Mouse (Mus musculus): ENCODE data around the gene Bricd5. TPM values are rescaled to one million over a fixed set of nuclear protein-coding genes. Genes with fewer than 3 reads are reported as not detected.
A peak's percentile ranks its signal among the peaks of the same experiment; 100 is the strongest.
"Not testable (repeated sequence)": the region's sequence is repeated elsewhere in the genome, so short reads cannot be mapped to it uniquely, and the experiment has no call there.

Bricd5 gene
- 0.56 TPM in 1 of 2 replicates, not detected in the other for polyA plus RNA-seq (2014; fragmentation: Nextera tagmentation; extraction: Ambion mirVana)

DNA sequence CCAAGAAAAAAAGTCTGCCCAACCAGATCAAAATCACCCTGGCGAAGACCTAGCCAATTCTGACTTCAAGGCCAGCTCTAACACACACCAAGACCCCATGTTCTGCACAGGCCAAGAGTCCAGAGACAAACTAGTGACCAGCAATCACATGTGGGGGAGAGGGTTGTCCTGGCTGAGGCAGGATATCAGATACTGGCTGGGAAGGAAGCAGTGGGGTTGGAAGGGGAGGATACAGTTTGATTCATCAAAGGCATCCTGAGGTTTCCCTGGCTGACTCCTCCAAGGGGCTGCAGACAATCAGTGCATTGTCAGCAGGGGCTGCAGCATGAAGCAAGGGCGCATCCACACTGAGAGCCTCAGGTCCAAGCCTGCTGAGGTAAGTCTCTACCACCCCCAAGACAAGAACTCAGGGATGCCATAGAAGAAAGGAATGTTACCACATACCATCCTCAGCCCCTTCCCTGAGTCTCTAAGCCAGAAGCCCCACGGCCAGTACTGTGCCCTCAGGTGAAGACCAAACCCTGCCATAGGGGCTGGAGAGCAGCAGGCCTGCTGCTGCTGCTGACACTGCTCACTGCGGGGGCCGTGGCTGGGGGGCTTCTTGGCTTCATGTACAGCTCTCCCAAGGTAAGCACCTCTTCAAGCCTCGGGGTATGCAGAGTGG lies at the start of gene Bricd5:
Gene Bricd5, plus strand, starts transcription at position 273 of the 664 bp plus-strand sequence.
- Histone ChIP-seq H3K4me3 (ENCODE audit: low read depth, low read length) (no peak within 1 kb of the TSS), H3K9ac (replicated peaks; ENCODE audit: low read depth, low read length) (no peak within 1 kb of the TSS), H3K27me3 (ENCODE audit: control insufficient read depth, insufficient read depth, low read length) (no peaks in the 10 kb centered on the region), H3K4me2 (replicated peaks; ENCODE audit: low read depth, low read length) (0 out of 2 replicates have a peak within 1 kb of the TSS, but pooled peaks have one; percentile 5), H3K36me3 (ENCODE audit: control insufficient read depth, insufficient read depth, low read length) (peaks cover 26% of the 10 kb centered on the region), H3K4me1 (ENCODE audit: control insufficient read depth, insufficient read depth, low read length) (peaks cover 29% of the 10 kb centered on the region), H3K9me3 (ENCODE audit: control insufficient read depth, low read depth, low read length) (no peaks in the 10 kb centered on the region), H3K27ac (ENCODE audit: low read length) (peak within 1 kb of the TSS; percentile 67)
- 75% methylated on average over 6 of the region's 6 CpGs for WGBS
- no peak for ATAC-seq (ENCODE audit: insufficient number of reproducible peaks, insufficient read depth, low FRiP score, low read depth)

DNA sequence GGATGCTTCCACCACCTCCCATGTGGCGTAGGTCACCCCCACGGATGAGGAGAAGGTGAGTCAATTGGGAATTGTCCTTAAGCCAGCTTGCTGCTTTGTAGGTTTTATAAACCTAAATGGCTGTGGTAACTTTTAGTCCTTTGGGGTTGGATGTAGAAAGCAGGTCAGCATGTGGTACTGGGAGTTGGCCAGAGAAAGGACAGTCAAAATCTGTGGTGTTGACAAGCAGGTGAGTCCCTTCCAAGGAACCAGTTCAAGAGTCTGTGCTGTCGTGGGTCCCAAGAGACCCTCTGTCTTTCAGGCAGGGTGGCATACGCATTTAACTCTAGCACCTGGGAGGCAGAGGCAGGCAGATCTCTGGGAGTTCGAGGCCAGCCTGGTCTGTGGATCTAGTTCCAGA lies 49.2 kb upstream of the Bricd5 start:
- no peak for ATAC-seq (ENCODE audit: insufficient number of reproducible peaks, insufficient read depth, low FRiP score, low read depth)
- Histone ChIP-seq H3K27ac (ENCODE audit: low read length) (no peak overlapping the region), H3K4me3 (ENCODE audit: low read depth, low read length) (no peak overlapping the region), H3K4me1 (ENCODE audit: control insufficient read depth, insufficient read depth, low read length) (peaks cover 3% of the 10 kb centered on the region; the same call in 1 of the 2 replicates), H3K27me3 (ENCODE audit: control insufficient read depth, insufficient read depth, low read length) (no peaks in the 10 kb centered on the region), H3K9ac (replicated peaks; ENCODE audit: low read depth, low read length) (no peak overlapping the region), H3K9me3 (ENCODE audit: control insufficient read depth, low read depth, low read length) (no peaks in the 10 kb centered on the region), H3K36me3 (ENCODE audit: control insufficient read depth, insufficient read depth, low read length) (peaks cover 52% of the 10 kb centered on the region), H3K4me2 (replicated peaks; ENCODE audit: low read depth, low read length) (no peak overlapping the region)
- 93% methylated on average over 5 of the region's 5 CpGs for WGBS

DNA sequence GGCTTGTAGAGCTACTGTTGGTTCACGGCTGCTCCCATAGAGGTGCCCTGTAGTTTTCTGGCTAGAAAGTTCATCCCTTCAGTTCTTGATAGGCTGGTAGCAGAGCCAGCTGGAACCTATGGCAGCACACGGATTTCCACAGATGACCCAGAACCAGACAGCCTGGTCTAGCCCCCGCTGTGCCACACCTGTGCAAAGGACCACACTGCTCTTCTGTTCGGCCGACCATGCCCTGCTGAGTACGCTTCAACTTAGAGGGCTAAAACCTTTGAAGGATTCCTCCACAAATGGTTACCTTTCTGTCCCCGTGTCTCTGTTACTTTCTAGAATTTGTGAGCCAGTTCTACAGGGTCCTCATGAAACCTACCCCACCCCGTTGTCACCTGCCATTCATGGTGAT lies 48.4 kb upstream of the Bricd5 start:
- 93% methylated on average over 4 of the region's 8 CpGs for WGBS
- not testable (repeated sequence) for H3K9me3 ChIP-seq (ENCODE audit: control insufficient read depth, low read depth, low read length); H3K4me2 ChIP-seq (replicated peaks; ENCODE audit: low read depth, low read length); H3K9ac ChIP-seq (replicated peaks; ENCODE audit: low read depth, low read length); H3K4me3 ChIP-seq (ENCODE audit: low read depth, low read length); ATAC-seq (ENCODE audit: insufficient number of reproducible peaks, insufficient read depth, low FRiP score, low read depth); H3K27ac ChIP-seq (ENCODE audit: low read length); H3K27me3 ChIP-seq (ENCODE audit: control insufficient read depth, insufficient read depth, low read length); H3K4me1 ChIP-seq (ENCODE audit: control insufficient read depth, insufficient read depth, low read length)
- H3K36me3 ChIP-seq (ENCODE audit: control insufficient read depth, insufficient read depth, low read length), result peaks cover 44% of the 10 kb centered on the region

DNA sequence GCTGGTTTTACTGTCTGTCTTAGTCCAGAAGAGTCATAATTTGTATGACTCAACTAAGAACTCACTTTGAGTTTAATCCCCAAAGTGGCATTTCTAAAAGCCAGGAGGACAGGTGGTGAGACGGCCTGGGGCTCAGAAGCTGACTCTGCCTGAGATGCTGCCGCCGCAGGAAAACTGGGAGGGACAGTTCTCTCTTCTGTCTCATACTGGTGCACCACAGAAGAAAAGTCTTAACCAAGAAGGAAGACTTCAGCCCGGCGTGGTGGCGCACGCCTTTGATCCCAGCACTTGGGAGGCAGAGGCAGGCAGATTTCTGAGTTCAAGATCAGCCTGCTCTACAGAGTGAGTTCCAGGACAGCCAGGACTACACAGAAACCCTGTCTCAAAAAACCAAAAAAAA lies 47.8 kb upstream of the Bricd5 start:
- H3K9ac ChIP-seq (replicated peaks; ENCODE audit: low read depth, low read length), result no peak overlapping the region
- ATAC-seq (ENCODE audit: insufficient number of reproducible peaks, insufficient read depth, low FRiP score, low read depth), result no peak
- peaks cover 39% of the 10 kb centered on the region for H3K36me3 ChIP-seq (ENCODE audit: control insufficient read depth, insufficient read depth, low read length)
- H3K9me3 ChIP-seq (ENCODE audit: control insufficient read depth, low read depth, low read length), result no peaks in the 10 kb centered on the region
- no peak overlapping the region for H3K4me2 ChIP-seq (replicated peaks; ENCODE audit: low read depth, low read length)
- 0 out of 2 replicates have a peak overlapping the region, but pooled peaks have one; percentile 75 for H3K4me3 ChIP-seq (ENCODE audit: low read depth, low read length)
- peaks cover 3% of the 10 kb centered on the region; the same call in 1 of the 2 replicates for H3K4me1 ChIP-seq (ENCODE audit: control insufficient read depth, insufficient read depth, low read length)
- H3K27me3 ChIP-seq (ENCODE audit: control insufficient read depth, insufficient read depth, low read length), result no peaks in the 10 kb centered on the region
- H3K27ac ChIP-seq (ENCODE audit: low read length), result no peak overlapping the region; the same call in 1 of the 2 replicates
- 93% methylated on average over 7 of the region's 7 CpGs for WGBS

DNA sequence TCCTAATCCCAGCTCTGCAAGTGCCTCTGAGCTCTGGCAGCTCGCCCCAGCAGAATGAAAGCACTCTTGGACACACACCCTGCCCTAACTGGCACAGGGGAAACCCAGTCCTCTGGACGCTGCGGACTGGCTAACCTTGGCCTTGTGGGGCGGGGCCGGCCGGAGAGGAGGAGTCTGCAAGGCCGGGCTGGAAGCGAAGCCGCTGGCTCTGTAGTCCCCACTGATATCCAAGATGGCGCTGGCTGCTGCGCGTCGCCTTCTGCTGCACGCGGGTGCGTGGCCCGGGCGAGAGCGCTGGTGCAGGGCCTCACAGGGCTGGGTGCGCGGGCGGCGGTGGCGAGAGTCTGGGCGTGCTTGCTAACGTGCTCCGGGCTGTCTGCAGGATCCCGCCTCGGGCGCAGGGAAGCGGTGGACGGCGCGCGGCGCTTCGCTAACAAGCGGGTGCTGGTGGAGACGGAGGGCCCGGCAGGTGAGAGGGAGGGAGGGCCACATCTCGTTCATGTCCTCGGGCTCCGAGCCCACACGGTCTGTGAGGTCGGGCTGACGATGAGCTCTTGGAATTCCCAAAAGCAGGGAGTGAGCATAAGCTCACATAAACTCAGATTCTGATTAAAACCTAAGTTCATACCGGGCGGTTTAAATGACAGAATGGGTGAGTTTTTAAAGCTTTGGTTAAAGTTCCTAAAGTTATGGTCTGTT lies 47.1 kb upstream of the Bricd5 start, which contains the start of gene Eci1:
Gene Eci1, plus strand, starts transcription at position 171 of the 699 bp plus-strand sequence.
- Histone ChIP-seq H3K27me3 (ENCODE audit: control insufficient read depth, insufficient read depth, low read length) (no peaks in the 10 kb centered on the region), H3K9me3 (ENCODE audit: control insufficient read depth, low read depth, low read length) (no peaks in the 10 kb centered on the region), H3K9ac (replicated peaks; ENCODE audit: low read depth, low read length) (peak within 1 kb of the TSS; percentile 94), H3K36me3 (ENCODE audit: control insufficient read depth, insufficient read depth, low read length) (peaks cover 32% of the 10 kb centered on the region), H3K4me2 (replicated peaks; ENCODE audit: low read depth, low read length) (peak within 1 kb of the TSS; percentile 55), H3K4me1 (ENCODE audit: control insufficient read depth, insufficient read depth, low read length) (peaks cover 3% of the 10 kb centered on the region; the same call in 1 of the 2 replicates), H3K27ac (ENCODE audit: low read length) (peak within 1 kb of the TSS; percentile 95), H3K4me3 (ENCODE audit: low read depth, low read length) (peak within 1 kb of the TSS; percentile 75)
- ATAC-seq (ENCODE audit: insufficient number of reproducible peaks, insufficient read depth, low FRiP score, low read depth), result peak; percentile 96
- WGBS, result under 1% methylated on average over 48 of the region's 48 CpGs

DNA sequence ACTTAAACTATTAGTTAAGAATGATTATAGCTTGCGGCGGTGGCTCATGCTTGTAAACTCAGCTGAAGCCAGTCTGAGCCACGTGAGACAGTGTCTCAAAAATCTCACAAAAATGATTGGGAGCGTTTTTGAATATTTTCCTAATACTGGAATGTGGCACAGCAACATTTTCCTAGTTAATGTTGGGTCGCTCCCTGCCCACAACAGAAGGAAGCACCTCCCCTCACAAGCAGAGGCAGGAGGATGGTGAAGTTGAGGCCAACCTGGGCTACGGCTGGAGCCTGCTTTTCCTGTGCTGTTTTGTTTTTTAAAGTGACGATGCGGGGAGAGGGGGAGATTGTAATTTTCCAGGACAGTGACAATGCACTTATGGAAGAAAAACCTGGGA lies 46.5 kb upstream of the Bricd5 start:
- Histone ChIP-seq H3K4me2 (replicated peaks; ENCODE audit: low read depth, low read length) (peak overlapping the region; percentile 55), H3K27ac (ENCODE audit: low read length) (peak overlapping the region; percentile 95), H3K9me3 (ENCODE audit: control insufficient read depth, low read depth, low read length) (no peaks in the 10 kb centered on the region), H3K9ac (replicated peaks; ENCODE audit: low read depth, low read length) (peak overlapping the region; percentile 94; the same call in 1 of the 2 replicates), H3K27me3 (ENCODE audit: control insufficient read depth, insufficient read depth, low read length) (no peaks in the 10 kb centered on the region), H3K4me3 (ENCODE audit: low read depth, low read length) (peak overlapping the region; percentile 75), H3K4me1 (ENCODE audit: control insufficient read depth, insufficient read depth, low read length) (peaks cover 3% of the 10 kb centered on the region; the same call in 1 of the 2 replicates), H3K36me3 (ENCODE audit: control insufficient read depth, insufficient read depth, low read length) (peaks cover 27% of the 10 kb centered on the region)
- ATAC-seq (ENCODE audit: insufficient number of reproducible peaks, insufficient read depth, low FRiP score, low read depth), result no peak
- WGBS, result 2% methylated on average over 8 of the region's 8 CpGs

DNA sequence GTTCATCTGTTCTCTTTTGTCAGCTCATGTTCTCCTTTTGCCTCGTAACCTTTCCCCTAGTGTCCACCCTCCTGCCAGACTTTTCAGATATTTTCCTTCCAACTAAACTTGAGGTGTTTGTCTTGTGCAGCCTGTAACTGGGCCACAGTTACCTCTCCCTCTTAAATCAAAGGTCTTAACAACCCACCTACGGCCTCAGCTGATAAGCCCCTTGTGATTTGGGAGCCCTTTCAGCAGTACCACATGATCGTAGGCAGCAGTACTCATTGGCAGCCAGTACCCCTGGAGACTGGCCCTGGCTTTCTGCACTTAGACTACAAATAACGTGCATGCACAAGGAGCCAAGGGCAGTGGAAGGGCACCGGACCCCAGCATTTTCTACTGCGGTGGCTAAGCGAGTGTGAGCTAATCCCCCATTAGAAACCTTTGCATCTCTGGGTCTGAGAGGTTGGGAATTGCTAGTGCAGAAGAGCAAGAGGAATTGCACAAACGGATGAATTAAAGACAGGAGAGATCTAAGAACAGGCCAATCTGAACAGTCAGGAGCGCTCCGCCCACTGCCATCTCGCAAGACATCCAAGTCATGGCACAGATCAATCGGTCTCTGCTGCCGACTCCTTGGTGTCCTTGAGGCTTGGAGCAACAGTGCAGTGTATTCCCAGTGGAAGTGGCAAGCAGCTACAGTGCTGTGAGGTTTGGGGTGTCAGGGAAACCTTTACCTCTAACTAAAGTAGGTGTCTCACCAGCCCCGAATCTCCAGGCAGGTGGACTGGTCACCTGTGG lies 44.3 kb upstream of the Bricd5 start:
- H3K9me3 ChIP-seq (ENCODE audit: control insufficient read depth, low read depth, low read length), result no peaks in the 10 kb centered on the region
- H3K4me2 ChIP-seq (replicated peaks; ENCODE audit: low read depth, low read length), result no peak overlapping the region
- H3K4me3 ChIP-seq (ENCODE audit: low read depth, low read length), result no peak overlapping the region
- H3K4me1 ChIP-seq (ENCODE audit: control insufficient read depth, insufficient read depth, low read length), result peaks cover 3% of the 10 kb centered on the region; the same call in 1 of the 2 replicates
- H3K27me3 ChIP-seq (ENCODE audit: control insufficient read depth, insufficient read depth, low read length), result no peaks in the 10 kb centered on the region
- no peak overlapping the region for H3K27ac ChIP-seq (ENCODE audit: low read length)
- ATAC-seq (ENCODE audit: insufficient number of reproducible peaks, insufficient read depth, low FRiP score, low read depth), result peak; percentile 47; the same call in 1 of the 2 replicates
- no peak overlapping the region for H3K9ac ChIP-seq (replicated peaks; ENCODE audit: low read depth, low read length)
- peaks cover 8% of the 10 kb centered on the region for H3K36me3 ChIP-seq (ENCODE audit: control insufficient read depth, insufficient read depth, low read length)
- WGBS, result 82% methylated on average over 14 of the region's 14 CpGs

DNA sequence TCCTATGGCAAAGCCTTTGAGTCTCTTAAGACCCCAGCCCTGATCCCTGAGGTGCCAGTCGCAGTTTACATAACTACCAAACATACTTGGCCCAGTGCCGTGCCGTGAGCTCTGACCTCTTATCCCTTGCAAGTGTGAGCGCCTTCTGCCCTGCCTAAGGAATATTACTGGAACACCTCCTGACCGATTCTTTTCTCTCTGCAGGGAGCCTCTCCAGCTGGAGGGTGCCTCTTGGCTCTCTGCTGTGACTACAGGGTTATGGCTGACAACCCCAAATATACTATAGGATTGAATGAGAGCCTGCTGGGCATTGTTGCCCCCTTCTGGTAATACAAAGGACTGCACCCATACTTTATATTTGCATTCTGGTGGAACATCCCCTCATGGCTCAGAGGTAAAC lies 36.7 kb upstream of the Bricd5 start:
- Histone ChIP-seq H3K4me1 (ENCODE audit: control insufficient read depth, insufficient read depth, low read length) (no peaks in the 10 kb centered on the region), H3K4me2 (replicated peaks; ENCODE audit: low read depth, low read length) (no peak overlapping the region), H3K9me3 (ENCODE audit: control insufficient read depth, low read depth, low read length) (no peaks in the 10 kb centered on the region), H3K9ac (replicated peaks; ENCODE audit: low read depth, low read length) (no peak overlapping the region), H3K27me3 (ENCODE audit: control insufficient read depth, insufficient read depth, low read length) (no peaks in the 10 kb centered on the region), H3K36me3 (ENCODE audit: control insufficient read depth, insufficient read depth, low read length) (peaks cover 43% of the 10 kb centered on the region), H3K4me3 (ENCODE audit: low read depth, low read length) (no peak overlapping the region), H3K27ac (ENCODE audit: low read length) (no peak overlapping the region)
- ATAC-seq (ENCODE audit: insufficient number of reproducible peaks, insufficient read depth, low FRiP score, low read depth), result 0 out of 2 replicates have a peak, but pooled peaks have one; percentile 28
- 73% methylated on average over 5 of the region's 5 CpGs for WGBS

Data from stomach, embryonic 14.5 days (tissue).